Mouse (Mus musculus) stomach, postnatal 0 days (tissue): ENCODE results near the gene 1810046K07Rik.

Source experiments
- CTCF ChIP-seq: IDR thresholded peaks from 2 replicates; pipeline ENCODE4 v1.5.1; 2016; ENCODE audit warnings: antibody characterized with exemption, low read depth, mild to moderate bottlenecking, moderate library complexity
- EP300 ChIP-seq: optimal IDR thresholded peaks from 2 replicates; pipeline ENCODE3; 2016; ENCODE audit warnings: antibody characterized with exemption

- TF ChIP-seq CTCF, result no peak
- no peak for TF ChIP-seq EP300
Measured at GRCm38 (mm10) chr9:51315402-51316063, 13.2 kb downstream of the 1810046K07Rik start.
